Mouse (Mus musculus): Measurements from ENCODE around the gene Zfp146.

DNA sequence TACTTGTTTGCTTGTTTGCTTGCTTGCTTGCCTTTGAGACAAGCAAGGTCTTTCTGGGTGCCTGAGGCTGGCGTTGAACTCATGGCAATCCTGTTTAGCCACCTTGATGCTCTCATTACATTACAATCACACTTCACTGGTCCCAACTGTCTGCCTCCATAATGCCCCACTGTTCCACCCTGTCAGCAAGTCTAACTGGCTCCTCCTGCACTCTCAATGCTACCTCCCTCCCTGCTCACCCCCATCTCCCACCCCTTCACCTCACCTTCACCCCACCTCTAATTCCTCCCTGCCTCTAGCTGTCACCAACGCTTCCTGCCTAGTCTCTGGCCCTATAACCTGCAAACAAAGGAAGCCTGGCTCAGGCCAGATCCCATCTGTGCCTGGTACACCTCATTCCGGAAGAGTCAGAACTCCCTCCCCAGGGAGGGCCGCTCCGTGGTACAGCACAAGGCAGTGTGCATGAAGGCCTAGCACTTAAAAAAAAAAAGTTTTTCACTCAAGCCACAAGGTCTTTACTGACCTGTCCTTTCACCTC lies 28.1 kb upstream of the Zfp146 start:
- no peak for TF ChIP-seq POLR2A (IDR thresholded peaks at IDR 0.05; ENCODE audit: low read depth, low read length)
- TF ChIP-seq CTCF (IDR thresholded peaks at IDR 0.05; ENCODE audit: extremely low read depth, insufficient read depth, insufficient read length, insufficient replicate concordance) = no peak

All from spleen, adult 2 months (tissue).